Mouse (Mus musculus): Measurements from ENCODE around the gene Tpp2. TPM values are rescaled to one million over a fixed set of nuclear protein-coding genes. Genes with fewer than 3 reads are reported as not detected.
"Not testable (repeated sequence)": the region's sequence is repeated elsewhere in the genome, so short reads cannot be mapped to it uniquely, and the experiment has no call there.

The Tpp2 gene
- 45.8 and 47.5 TPM in 2 replicates for polyA plus RNA-seq (2015; fragmentation: Nextera tagmentation; extraction: Ambion mirVana)

GRCm38 (mm10) chr1:43933488-43934415 lies at the start of gene Tpp2:
TSS of gene Tpp2 (plus strand) at chr1:43933647.
- peak; percentile 100 for ATAC-seq (ENCODE audit: extremely low read depth, insufficient number of reproducible peaks, low FRiP score, low TSS enrichment)
- under 1% methylated on average over 81 of the region's 81 CpGs for WGBS

GRCm38 (mm10) chr1:43888358-43888757 lies 45.1 kb upstream of the Tpp2 start:
- not testable (repeated sequence) for H3K9ac ChIP-seq; H3K4me1 ChIP-seq; H3K4me3 ChIP-seq; H3K27ac ChIP-seq (replicated peaks); ATAC-seq (ENCODE audit: extremely low read depth, insufficient number of reproducible peaks, low FRiP score, low TSS enrichment); H3K36me3 ChIP-seq; H3K9me3 ChIP-seq; H3K4me2 ChIP-seq; H3K27me3 ChIP-seq (replicated peaks)
- whole genome bisulfite sequencing = 81% methylated on average over 11 of the region's 11 CpGs

More at GRCm38 (mm10) chr1:43933488-43934415, at the start of gene Tpp2:
- peak within 1 kb of the TSS; percentile 99 for H3K4me3 ChIP-seq
- peaks cover 16% of the 10 kb centered on the region for H3K4me1 ChIP-seq
- peak within 1 kb of the TSS; percentile 97 for H3K9ac ChIP-seq
- H3K27ac ChIP-seq (replicated peaks) = peak within 1 kb of the TSS; percentile 95
- H3K36me3 ChIP-seq = no peaks in the 10 kb centered on the region
- H3K9me3 ChIP-seq = 0 out of 2 replicates have a peak, but pooled peaks cover 1% of the 10 kb centered on the region
- no peaks in the 10 kb centered on the region for H3K27me3 ChIP-seq (replicated peaks)
- H3K4me2 ChIP-seq = peak within 1 kb of the TSS; percentile 77

GRCm38 (mm10) chr1:43895742-43896141 lies 37.7 kb upstream of the Tpp2 start:
- H3K4me2 ChIP-seq = no peak overlapping the region
- no peaks in the 10 kb centered on the region for H3K36me3 ChIP-seq
- 0 out of 2 replicates have a peak, but pooled peaks cover 5% of the 10 kb centered on the region for H3K4me1 ChIP-seq
- H3K9me3 ChIP-seq = no peaks in the 10 kb centered on the region; the same call in 1 of the 2 replicates
- no peak overlapping the region for H3K27ac ChIP-seq (replicated peaks)
- no peak for ATAC-seq (ENCODE audit: extremely low read depth, insufficient number of reproducible peaks, low FRiP score, low TSS enrichment)
- no peaks in the 10 kb centered on the region for H3K27me3 ChIP-seq (replicated peaks)
- no peak overlapping the region for H3K4me3 ChIP-seq
- no peak overlapping the region for H3K9ac ChIP-seq

GRCm38 (mm10) chr1:43897131-43897530 lies 36.3 kb upstream of the Tpp2 start:
- Histone ChIP-seq H3K9ac (no peak overlapping the region), H3K36me3 (no peaks in the 10 kb centered on the region), H3K4me2 (no peak overlapping the region), H3K9me3 (no peaks in the 10 kb centered on the region; the same call in 1 of the 2 replicates), H3K4me3 (no peak overlapping the region), H3K4me1 (0 out of 2 replicates have a peak, but pooled peaks cover 5% of the 10 kb centered on the region), H3K27me3 (replicated peaks) (0 out of 2 replicates have a peak, but pooled peaks cover 3% of the 10 kb centered on the region), H3K27ac (replicated peaks) (no peak overlapping the region)
- ATAC-seq (ENCODE audit: extremely low read depth, insufficient number of reproducible peaks, low FRiP score, low TSS enrichment) = no peak
- WGBS = 72% methylated on average over 2 of the region's 2 CpGs

GRCm38 (mm10) chr1:43897987-43898386 lies 35.5 kb upstream of the Tpp2 start:
- Histone ChIP-seq H3K4me2 (no peak overlapping the region), H3K4me1 (0 out of 2 replicates have a peak, but pooled peaks cover 5% of the 10 kb centered on the region), H3K9me3 (no peaks in the 10 kb centered on the region; the same call in 1 of the 2 replicates), H3K27ac (replicated peaks) (no peak overlapping the region), H3K9ac (no peak overlapping the region), H3K27me3 (replicated peaks) (0 out of 2 replicates have a peak, but pooled peaks cover 3% of the 10 kb centered on the region), H3K4me3 (no peak overlapping the region), H3K36me3 (no peaks in the 10 kb centered on the region)
- 78% methylated on average over 18 of the region's 18 CpGs for WGBS
- ATAC-seq (ENCODE audit: extremely low read depth, insufficient number of reproducible peaks, low FRiP score, low TSS enrichment) = no peak

GRCm38 (mm10) chr1:43898991-43899714 lies 34.3 kb upstream of the Tpp2 start:
- peak overlapping the region; percentile 47 for H3K4me3 ChIP-seq
- peak overlapping the region; percentile 74 for H3K4me2 ChIP-seq
- 0 out of 2 replicates have a peak, but pooled peaks cover 3% of the 10 kb centered on the region for H3K27me3 ChIP-seq (replicated peaks)
- WGBS = 18% methylated on average over 18 of the region's 18 CpGs
- no peaks in the 10 kb centered on the region; the same call in 1 of the 2 replicates for H3K9me3 ChIP-seq
- H3K9ac ChIP-seq = peak overlapping the region; percentile 79
- H3K36me3 ChIP-seq = no peaks in the 10 kb centered on the region
- no peak overlapping the region for H3K27ac ChIP-seq (replicated peaks)
- ATAC-seq (ENCODE audit: extremely low read depth, insufficient number of reproducible peaks, low FRiP score, low TSS enrichment) = peak; percentile 66
- 0 out of 2 replicates have a peak, but pooled peaks cover 5% of the 10 kb centered on the region for H3K4me1 ChIP-seq

GRCm38 (mm10) chr1:43902417-43902816 lies 31.0 kb upstream of the Tpp2 start:
- Histone ChIP-seq H3K4me3 (no peak overlapping the region), H3K4me1 (0 out of 2 replicates have a peak, but pooled peaks cover 5% of the 10 kb centered on the region), H3K9ac (no peak overlapping the region), H3K27ac (replicated peaks) (no peak overlapping the region), H3K36me3 (no peaks in the 10 kb centered on the region), H3K9me3 (no peaks in the 10 kb centered on the region), H3K27me3 (replicated peaks) (0 out of 2 replicates have a peak, but pooled peaks cover 3% of the 10 kb centered on the region), H3K4me2 (no peak overlapping the region)
- WGBS = 55% methylated on average over 1 of the region's 1 CpGs
- ATAC-seq (ENCODE audit: extremely low read depth, insufficient number of reproducible peaks, low FRiP score, low TSS enrichment) = no peak

- WGBS = 66% methylated on average over 4 of the region's 4 CpGs
- no peak overlapping the region for H3K4me2 ChIP-seq
- no peaks in the 10 kb centered on the region for H3K9me3 ChIP-seq
- H3K27ac ChIP-seq (replicated peaks) = no peak overlapping the region
- 0 out of 2 replicates have a peak, but pooled peaks cover 5% of the 10 kb centered on the region for H3K4me1 ChIP-seq
- H3K4me3 ChIP-seq = no peak overlapping the region
- no peak for ATAC-seq (ENCODE audit: extremely low read depth, insufficient number of reproducible peaks, low FRiP score, low TSS enrichment)
- H3K36me3 ChIP-seq = no peaks in the 10 kb centered on the region
- no peak overlapping the region for H3K9ac ChIP-seq
- H3K27me3 ChIP-seq (replicated peaks) = 0 out of 2 replicates have a peak, but pooled peaks cover 3% of the 10 kb centered on the region
Measured at GRCm38 (mm10) chr1:43902855-43903254, 30.6 kb upstream of the Tpp2 start.

- Histone ChIP-seq H3K9ac (no peak overlapping the region), H3K4me2 (no peak overlapping the region), H3K27ac (replicated peaks) (no peak overlapping the region), H3K36me3 (no peaks in the 10 kb centered on the region), H3K4me1 (no peaks in the 10 kb centered on the region), H3K27me3 (replicated peaks) (no peaks in the 10 kb centered on the region), H3K4me3 (no peak overlapping the region), H3K9me3 (no peaks in the 10 kb centered on the region)
- ATAC-seq (ENCODE audit: extremely low read depth, insufficient number of reproducible peaks, low FRiP score, low TSS enrichment) = no peak
- WGBS = 51% methylated on average over 2 of the region's 2 CpGs
Measured at GRCm38 (mm10) chr1:43915428-43915827, 18.0 kb upstream of the Tpp2 start.

- Histone ChIP-seq H3K27ac (replicated peaks) (no peak overlapping the region), H3K36me3 (no peaks in the 10 kb centered on the region), H3K4me3 (no peak overlapping the region), H3K4me2 (no peak overlapping the region), H3K4me1 (no peaks in the 10 kb centered on the region), H3K27me3 (replicated peaks) (no peaks in the 10 kb centered on the region), H3K9ac (no peak overlapping the region), H3K9me3 (no peaks in the 10 kb centered on the region)
- WGBS = 46% methylated on average over 2 of the region's 2 CpGs
- no peak for ATAC-seq (ENCODE audit: extremely low read depth, insufficient number of reproducible peaks, low FRiP score, low TSS enrichment)
Measured at GRCm38 (mm10) chr1:43916854-43917253, 16.6 kb upstream of the Tpp2 start.

- H3K4me2 ChIP-seq = peak overlapping the region; percentile 77
- peak overlapping the region; percentile 97 for H3K9ac ChIP-seq
- peaks cover 16% of the 10 kb centered on the region for H3K4me1 ChIP-seq
- H3K4me3 ChIP-seq = peak overlapping the region; percentile 99
- no peaks in the 10 kb centered on the region for H3K9me3 ChIP-seq
- no peaks in the 10 kb centered on the region for H3K36me3 ChIP-seq
- 2% methylated on average over 17 of the region's 17 CpGs for WGBS
- no peak for ATAC-seq (ENCODE audit: extremely low read depth, insufficient number of reproducible peaks, low FRiP score, low TSS enrichment)
- no peaks in the 10 kb centered on the region for H3K27me3 ChIP-seq (replicated peaks)
- peak overlapping the region; percentile 95 for H3K27ac ChIP-seq (replicated peaks)
Measured at GRCm38 (mm10) chr1:43934416-43934810, 966 bp downstream of the Tpp2 start.
